Mouse (Mus musculus): ENCODE data around the gene Optn. TPM values are rescaled to one million over a fixed set of nuclear protein-coding genes. Genes with fewer than 3 reads are reported as not detected.

Optn gene
- polyA plus RNA-seq, 1 experiment: 5.0 TPM

DNA sequence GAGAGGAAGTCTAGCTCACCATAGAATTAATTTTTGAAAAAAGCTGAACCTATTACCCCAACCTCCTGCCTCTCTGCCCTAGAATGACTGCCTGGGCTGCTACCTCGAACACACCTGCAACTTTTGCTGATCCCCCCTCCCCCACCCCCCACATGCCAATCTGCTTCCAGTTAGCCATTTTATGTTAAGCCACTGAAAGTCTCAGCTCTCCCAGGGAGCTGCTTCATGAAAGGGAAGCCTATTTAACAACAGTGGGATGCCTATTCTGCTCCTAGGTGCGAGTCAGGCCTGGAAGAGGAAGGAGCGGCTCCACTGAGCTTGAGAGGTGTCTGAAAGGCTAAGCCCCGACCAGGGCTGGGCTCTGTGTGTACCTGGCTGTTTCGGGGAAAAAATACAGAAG is 79.9 kb downstream of the Optn start:
- H3K4me3 ChIP-seq (replicated peaks; ENCODE audit: extremely low read depth, low read depth, low read length): no peak overlapping the region
- no peak for DNase-seq
- TF ChIP-seq POLR2A (IDR thresholded peaks at IDR 0.05; ENCODE audit: borderline replicate concordance, extremely low read depth, low read depth, low read length) (no peak), CTCF (IDR thresholded peaks at IDR 0.05; ENCODE audit: insufficient read depth, low read length) (no peak)
- H3K4me1 ChIP-seq (ENCODE audit: control insufficient read depth, insufficient read depth, low read length): no peaks in the 10 kb centered on the region
- 36% methylated on average over 5 of the region's 5 CpGs for WGBS

- no peak for TF ChIP-seq CTCF (IDR thresholded peaks at IDR 0.05; ENCODE audit: insufficient read depth, low read length)
- no peak for TF ChIP-seq POLR2A (IDR thresholded peaks at IDR 0.05; ENCODE audit: borderline replicate concordance, extremely low read depth, low read depth, low read length)
- Histone ChIP-seq H3K4me3 (replicated peaks; ENCODE audit: extremely low read depth, low read depth, low read length) (no peak overlapping the region), H3K4me1 (ENCODE audit: control insufficient read depth, insufficient read depth, low read length) (no peaks in the 10 kb centered on the region)
- WGBS: 49% methylated on average over 8 of the region's 8 CpGs
- DNase-seq: no peak
Measured at GRCm38 (mm10) chr2:4978091-4978490, 85.8 kb downstream of the Optn start.

- no peak for DNase-seq
- Histone ChIP-seq H3K4me3 (replicated peaks; ENCODE audit: extremely low read depth, low read depth, low read length) (no peak within 1 kb of the TSS), H3K4me1 (ENCODE audit: control insufficient read depth, insufficient read depth, low read length) (no peaks in the 10 kb centered on the region)
- 72% methylated on average over 5 of the region's 5 CpGs for whole genome bisulfite sequencing
- TF ChIP-seq POLR2A (IDR thresholded peaks at IDR 0.05; ENCODE audit: borderline replicate concordance, extremely low read depth, low read depth, low read length) (no peak), CTCF (IDR thresholded peaks at IDR 0.05; ENCODE audit: insufficient read depth, low read length) (no peak)
Measured at GRCm38 (mm10) chr2:4975807-4976206, 88.0 kb downstream of the Optn start, which contains the start of gene Ucma. TSS of gene Ucma (plus strand) at chr2:4976122.

Other genes with a start within 250 kb of the Optn start
- gene Sephs1, start 182.5 kb downstream of the Optn start, polyA plus RNA-seq (2012; rRNA removed): 14.5 and 19.0 TPM in 2 replicates
- gene Phyh, start 145.0 kb downstream of the Optn start, polyA plus RNA-seq (2012; rRNA removed): 31.7 and 49.5 TPM in 2 replicates
- gene Ucma, start 87.9 kb downstream of the Optn start, polyA plus RNA-seq (2012; rRNA removed): 0.22 TPM in 1 of 2 replicates, not detected in the other
- gene Mcm10, start 51.3 kb downstream of the Optn start, polyA plus RNA-seq (2012; rRNA removed): 0.45 and 1.2 TPM in 2 replicates
- gene Ccdc3, start 73.7 kb upstream of the Optn start, polyA plus RNA-seq (2012; rRNA removed): 3.0 and 5.8 TPM in 2 replicates